In the genomic region with DNA sequence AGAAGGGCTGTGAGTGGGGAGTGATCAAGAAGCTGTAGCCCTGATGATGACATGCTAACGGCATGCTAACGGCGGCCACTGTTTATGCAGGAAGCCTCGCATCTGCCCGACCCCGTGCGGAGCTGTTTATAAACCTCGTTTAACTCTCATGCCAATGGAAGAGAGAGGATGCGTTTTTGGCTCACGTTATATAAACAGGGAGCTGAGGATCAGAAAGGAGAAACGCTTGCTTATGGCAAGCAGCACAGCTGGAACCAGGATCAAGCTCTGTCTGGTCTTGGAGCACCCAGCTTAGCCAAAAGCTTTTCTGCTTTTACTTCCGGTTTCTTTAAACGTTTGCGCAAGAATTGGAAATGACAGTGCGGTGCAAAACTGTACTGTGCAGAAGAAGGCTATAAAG, we compare ENCODE assay signal across 14 mouse cellular contexts. TPM values are rescaled to one million over a fixed set of nuclear protein-coding genes. Genes with fewer than 3 reads are reported as not detected.
DNase-seq lines count a peak whose midpoint lies in the region; ATAC-seq lines count a peak whose summit lies in the region.
"Had no signal": no experiment of that assay in that cellular context is flagged by ENCODE, and none has a peak within 500 bp of the region (broad histone marks: within the 10 kb centered on the region; RNA-seq: fewer than 3 reads in every experiment).

No protein-coding gene starts in this region.

- H3K27ac ChIP-seq in intestine, embryonic 14.5 days (ENCODE audit: low read depth) = peak overlapping the region; percentile 48
- H3K27ac ChIP-seq in forebrain, embryonic 13.5 days = no peak overlapping the region
- H3K27ac ChIP-seq: heart, embryonic 15.5 days; midbrain, embryonic 12.5 days; neural tube, embryonic 15.5 days had no signal

- no peak for ATAC-seq in intestine, embryonic 14.5 days (replicated peaks; ENCODE audit: low FRiP score, low TSS enrichment, low read depth)
- no peak for ATAC-seq in forebrain, embryonic 13.5 days

- no peak overlapping the region for H3K9ac ChIP-seq in intestine, embryonic 14.5 days (ENCODE audit: low read length)
- H3K9ac ChIP-seq in forebrain, embryonic 13.5 days = no peak overlapping the region
- H3K9ac ChIP-seq: heart, embryonic 15.5 days; midbrain, embryonic 12.5 days; neural tube, embryonic 15.5 days had no signal

- no peaks in the 10 kb centered on the region for H3K4me1 ChIP-seq in intestine, embryonic 14.5 days (replicated peaks; ENCODE audit: control insufficient read depth, insufficient read depth, low read length)
- H3K4me1 ChIP-seq in forebrain, embryonic 13.5 days = no peaks in the 10 kb centered on the region
- H3K4me1 ChIP-seq: heart, embryonic 15.5 days; midbrain, embryonic 12.5 days; neural tube, embryonic 15.5 days had no signal

- H3K4me2 ChIP-seq in intestine, embryonic 14.5 days (ENCODE audit: low read length) = no peak overlapping the region
- H3K4me2 ChIP-seq in forebrain, embryonic 13.5 days = no peak overlapping the region
- H3K4me2 ChIP-seq: heart, embryonic 15.5 days; midbrain, embryonic 12.5 days; neural tube, embryonic 15.5 days had no signal

- 34% methylated on average over 15 of the region's 15 CpGs for WGBS in intestine, embryonic 14.5 days
- 75% methylated on average over 15 of the region's 15 CpGs for WGBS in forebrain, embryonic 13.5 days

- DNase-seq in urinary bladder, postnatal 14 days (ENCODE audit: low spot score) = peak; percentile 40
- DNase-seq in urinary bladder, adult 2 months (ENCODE audit: low spot score) = no peak
- peak; percentile 66 for DNase-seq in intestine, embryonic 14.5 days (ENCODE audit: low spot score)
- peak; percentile 74 for DNase-seq in lung, postnatal 36 days
- DNase-seq in right cerebral cortex, adult 2 months (ENCODE audit: low spot score in 2 of 2) = no peak
- no peak for DNase-seq in heart, postnatal 4 days
- DNase-seq: gastrocnemius, postnatal 10 days; kidney, adult 18-20 months; thymus, adult 18-20 months had no signal

- H3K9me3 ChIP-seq in intestine, embryonic 14.5 days (ENCODE audit: control insufficient read depth, low read length) = no peaks in the 10 kb centered on the region
- no peaks in the 10 kb centered on the region for H3K9me3 ChIP-seq in forebrain, embryonic 13.5 days (replicated peaks)
- H3K9me3 ChIP-seq: heart, embryonic 15.5 days; midbrain, embryonic 12.5 days; neural tube, embryonic 15.5 days had no signal

- H3K27me3 ChIP-seq in intestine, embryonic 14.5 days (replicated peaks; ENCODE audit: control insufficient read depth, insufficient read depth, low read length) = no peaks in the 10 kb centered on the region
- no peaks in the 10 kb centered on the region for H3K27me3 ChIP-seq in forebrain, embryonic 13.5 days
- H3K27me3 ChIP-seq: heart, embryonic 15.5 days; midbrain, embryonic 12.5 days; neural tube, embryonic 15.5 days had no signal

- no peak overlapping the region for H3K4me3 ChIP-seq in intestine, embryonic 14.5 days (ENCODE audit: low read depth, low read length)
- H3K4me3 ChIP-seq in forebrain, embryonic 13.5 days = no peak overlapping the region
- H3K4me3 ChIP-seq: heart, embryonic 15.5 days; midbrain, embryonic 12.5 days; neural tube, embryonic 15.5 days had no signal

- no peaks in the 10 kb centered on the region for H3K36me3 ChIP-seq in intestine, embryonic 14.5 days (ENCODE audit: control insufficient read depth, insufficient read depth, low read length)
- no peaks in the 10 kb centered on the region for H3K36me3 ChIP-seq in forebrain, embryonic 13.5 days (ENCODE audit: poor library complexity, severe bottlenecking)
- H3K36me3 ChIP-seq: heart, embryonic 15.5 days; midbrain, embryonic 12.5 days; neural tube, embryonic 15.5 days had no signal

RNA-seq across cellular contexts. Expression of gene Cyp2c23, which starts 20.2 kb away (rescaled TPM):
- polyA plus RNA-seq in urinary bladder, adult 2 months (2012; rRNA removed) = 2.2 and 2.5 TPM in 2 replicates
- 0.12 TPM in 1 of 2 replicates, not detected in the other for polyA plus RNA-seq in intestine, embryonic 14.5 days (2014; fragmentation: Nextera tagmentation; extraction: Ambion mirVana)
- polyA plus RNA-seq in forebrain, embryonic 13.5 days (2015; fragmentation: Nextera tagmentation; extraction: Ambion mirVana) = 0.16 TPM in 1 of 2 replicates, not detected in the other
- not detected for total RNA-seq in heart, postnatal 4 days (2021)
- total RNA-seq: gastrocnemius, postnatal 10 days had no signal
- polyA plus RNA-seq: heart, embryonic 15.5 days; midbrain, embryonic 12.5 days; neural tube, embryonic 15.5 days had no signal

RNA-seq across cellular contexts. Expression of gene Cpn1, which starts 22.4 kb away (rescaled TPM):
- 0.18 and 0.21 TPM in 2 replicates for polyA plus RNA-seq in urinary bladder, adult 2 months (2012; rRNA removed)
- polyA plus RNA-seq in intestine, embryonic 14.5 days (2014; fragmentation: Nextera tagmentation; extraction: Ambion mirVana) = 11.4 and 15.5 TPM in 2 replicates
- 0.32 and 0.37 TPM in 2 replicates for polyA plus RNA-seq in forebrain, embryonic 13.5 days (2015; fragmentation: Nextera tagmentation; extraction: Ambion mirVana)
- total RNA-seq in heart, postnatal 4 days (2021) = not detected
- total RNA-seq: gastrocnemius, postnatal 10 days had no signal
- polyA plus RNA-seq: limb, embryonic 11.5 days had no signal

Comparison
In these comparisons a context has a peak if more than half of its experiments do, and no peak if none do; other contexts are left out.
1. DNase-seq: peak in urinary bladder, postnatal 14 days (single experiment), intestine, embryonic 14.5 days (single experiment) and lung, postnatal 36 days (single experiment); none in urinary bladder, adult 2 months (single experiment), right cerebral cortex, adult 2 months (0 of 2) and heart, postnatal 4 days (single experiment).